Mouse (Mus musculus) brain, embryonic 14.5 days (tissue): ENCODE results near the gene Proz. TPM values are rescaled to one million over a fixed set of nuclear protein-coding genes. Genes with fewer than 3 reads are reported as not detected.

ENCODE experiments used
- DNase-seq: peaks from one replicate; pipeline ENCODE4 v3.0.0-alpha.2; 2011; ENCODE audit warnings: low read depth
- CTCF ChIP-seq: fragments of 200-500 bp; IDR thresholded peaks from 2 replicates; pipeline ENCODE4 v1.5.1; 2012; ENCODE audit warnings: inconsistent platforms, mild to moderate bottlenecking, moderate library complexity, borderline replicate concordance; ENCODE audit not compliant: insufficient read depth, insufficient read length; ENCODE audit errors: extremely low read depth
- POLR2A ChIP-seq: fragments of 200-500 bp; IDR thresholded peaks from 2 replicates; pipeline ENCODE4 v1.6.1; 2012; ENCODE audit warnings: mild to moderate bottlenecking, inconsistent platforms, borderline replicate concordance; ENCODE audit not compliant: poor library complexity, insufficient read depth, insufficient read length, severe bottlenecking; ENCODE audit errors: extremely low read depth
- polyA plus RNA-seq: library from polyadenylated mRNA; depleted of rRNA; stranded (reverse); fragments of >200 nt; gene quantifications from 2 replicates; pipeline ENCODE4 v1.2.3, GENCODE M21; 2012; rRNA removed

The Proz gene
- polyA plus RNA-seq, 1 experiment, result 0.12 TPM

DNA sequence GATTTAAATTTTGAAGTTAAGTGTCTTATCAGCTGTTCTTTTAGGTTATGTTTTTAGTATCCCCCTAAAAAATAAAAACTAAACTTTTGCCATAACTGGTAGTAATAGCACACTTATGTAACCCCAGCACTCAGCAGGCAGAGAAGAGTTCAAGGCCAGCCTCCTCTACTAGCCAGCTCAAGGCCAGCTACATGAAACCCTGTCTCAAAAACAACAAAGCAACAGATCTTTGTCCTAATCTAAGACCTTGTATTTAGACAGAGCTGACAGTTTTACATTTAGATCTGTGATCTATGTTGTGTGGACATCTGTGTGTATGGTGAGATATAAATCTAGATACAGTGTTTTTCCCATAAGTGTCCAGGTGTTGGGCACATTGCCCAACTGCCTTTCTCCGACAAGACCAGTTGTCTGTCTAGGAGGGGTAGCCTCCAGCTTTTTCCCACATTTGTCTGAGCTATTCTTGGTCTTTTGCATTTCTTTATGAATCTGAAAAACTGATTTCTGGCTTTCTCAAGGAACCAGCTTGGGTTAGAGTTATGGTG is 48.8 kb downstream of the Proz start:
- DNase-seq, result no peak
- TF ChIP-seq CTCF (no peak), POLR2A (no peak)

DNA sequence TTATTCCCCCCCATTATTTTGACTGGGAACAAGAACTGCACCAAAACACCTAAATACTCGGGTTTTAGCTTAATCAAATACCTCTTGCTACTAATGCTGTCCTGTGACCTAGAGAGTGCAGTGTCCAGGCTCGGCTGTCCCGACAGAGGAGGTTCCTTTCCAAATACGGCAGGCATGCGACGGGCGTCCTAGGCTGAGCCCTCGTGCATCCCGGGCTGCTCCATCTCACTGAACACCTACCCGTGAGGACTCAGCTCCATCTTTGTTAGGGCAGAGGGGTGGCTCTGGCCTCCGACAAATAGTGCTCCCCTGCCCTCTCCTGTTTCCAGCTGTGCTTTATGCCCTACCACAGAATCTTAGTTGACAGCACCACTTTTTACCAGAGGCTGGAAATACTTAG is 51.2 kb downstream of the Proz start:
- no peak for DNase-seq
- TF ChIP-seq POLR2A (no peak), CTCF (no peak)

DNA sequence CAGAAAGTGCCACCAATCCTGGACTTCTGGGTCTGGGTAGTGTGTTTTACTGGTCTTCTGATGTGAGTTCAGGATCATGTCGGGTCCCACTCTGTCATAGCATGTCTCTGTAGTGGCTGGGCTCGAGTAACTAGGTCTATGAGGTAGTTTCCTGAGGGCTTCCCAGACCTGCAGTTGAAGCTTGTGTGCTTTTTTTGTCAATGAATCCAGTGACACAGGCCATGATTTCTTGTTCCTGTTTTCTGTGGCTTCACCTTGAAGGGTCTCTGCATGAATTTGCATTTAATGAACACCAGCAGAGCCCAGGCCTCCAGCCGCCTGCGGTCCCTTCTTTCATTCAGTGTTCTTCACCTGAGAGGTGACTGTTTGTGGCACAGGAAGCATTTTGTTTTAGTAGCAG is 52.5 kb downstream of the Proz start:
- no peak for DNase-seq
- no peak for TF ChIP-seq CTCF
- TF ChIP-seq POLR2A, result no peak

DNA sequence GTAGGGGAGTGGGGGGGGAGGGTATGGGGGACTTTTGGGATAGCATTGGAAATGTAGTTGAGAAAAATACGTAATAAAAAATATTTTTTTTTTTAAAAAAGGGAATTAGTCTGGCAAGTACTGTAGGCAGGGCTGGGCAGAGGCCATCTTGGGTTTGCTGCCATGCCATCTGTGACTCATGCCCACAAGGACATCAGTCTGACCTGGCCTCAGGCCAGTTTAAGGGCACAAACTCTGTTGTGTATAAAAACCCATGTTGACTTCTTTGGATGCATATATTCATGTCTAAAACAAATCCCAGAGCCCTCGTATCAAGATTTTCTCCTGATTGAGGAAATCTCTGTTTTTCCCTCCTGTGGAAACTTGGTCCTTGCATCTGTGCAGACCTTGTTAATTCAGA is 56.4 kb downstream of the Proz start:
- TF ChIP-seq CTCF (no peak), POLR2A (no peak)
- DNase-seq, result no peak

DNA sequence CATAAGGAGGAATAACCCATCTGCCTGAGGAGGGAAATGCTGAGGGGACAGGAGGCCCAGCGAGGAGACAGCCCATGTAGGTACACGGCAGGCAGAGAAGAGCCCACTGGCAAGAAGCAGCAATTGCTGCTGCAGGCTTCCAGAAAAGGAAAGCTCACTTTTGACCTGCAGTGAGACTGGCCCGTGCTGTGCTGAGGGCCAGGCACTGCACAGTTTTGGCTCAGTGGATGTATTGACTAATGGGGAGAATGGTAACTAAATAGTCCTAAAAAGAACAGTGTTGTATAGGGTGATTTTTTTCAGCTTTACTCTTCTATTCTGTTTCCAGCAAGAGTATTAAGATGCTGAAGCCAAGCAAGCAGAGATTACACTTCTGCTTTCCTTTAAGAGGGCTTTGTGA is 57.8 kb downstream of the Proz start:
- DNase-seq, result no peak
- TF ChIP-seq CTCF (no peak), POLR2A (no peak)

DNA sequence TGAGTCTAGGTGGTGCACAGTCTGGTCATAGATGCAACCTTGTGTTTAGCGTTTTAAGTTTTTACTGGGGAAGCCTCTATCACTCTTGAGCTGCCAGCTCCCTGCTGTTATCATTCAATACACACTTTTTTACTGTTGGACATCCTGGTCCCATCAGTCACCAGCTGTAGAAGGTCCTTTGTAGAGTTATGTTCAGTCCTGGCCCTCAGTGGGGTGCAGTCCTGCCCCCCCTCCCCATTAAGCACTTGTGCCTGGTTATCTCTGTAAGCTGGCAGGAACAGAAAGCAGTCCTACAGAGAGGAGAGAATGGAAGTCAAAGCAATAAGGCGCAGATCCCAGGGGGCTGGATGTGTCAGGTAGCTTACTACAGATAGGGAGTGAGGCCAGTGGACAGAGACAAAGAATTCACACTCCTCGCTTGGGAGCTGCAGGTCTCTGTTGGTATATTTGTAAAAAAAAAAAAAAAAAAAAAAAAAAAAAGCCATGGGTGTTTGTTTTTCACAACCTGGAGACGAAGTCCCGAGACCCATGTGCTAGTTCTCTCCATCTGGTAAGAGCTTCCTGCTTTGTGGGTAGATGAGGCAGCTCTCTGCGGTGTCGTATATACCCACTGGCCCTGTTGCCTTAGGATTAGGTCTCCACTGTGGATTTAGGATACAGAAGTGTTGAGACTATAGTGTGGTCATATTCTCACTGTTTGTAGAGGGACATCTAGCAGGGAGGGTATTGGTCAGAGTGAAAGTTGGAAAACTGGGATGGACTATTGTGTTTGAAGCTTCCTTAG is 60.4 kb downstream of the Proz start:
- TF ChIP-seq POLR2A (no peak), CTCF (no peak)
- no peak for DNase-seq

DNA sequence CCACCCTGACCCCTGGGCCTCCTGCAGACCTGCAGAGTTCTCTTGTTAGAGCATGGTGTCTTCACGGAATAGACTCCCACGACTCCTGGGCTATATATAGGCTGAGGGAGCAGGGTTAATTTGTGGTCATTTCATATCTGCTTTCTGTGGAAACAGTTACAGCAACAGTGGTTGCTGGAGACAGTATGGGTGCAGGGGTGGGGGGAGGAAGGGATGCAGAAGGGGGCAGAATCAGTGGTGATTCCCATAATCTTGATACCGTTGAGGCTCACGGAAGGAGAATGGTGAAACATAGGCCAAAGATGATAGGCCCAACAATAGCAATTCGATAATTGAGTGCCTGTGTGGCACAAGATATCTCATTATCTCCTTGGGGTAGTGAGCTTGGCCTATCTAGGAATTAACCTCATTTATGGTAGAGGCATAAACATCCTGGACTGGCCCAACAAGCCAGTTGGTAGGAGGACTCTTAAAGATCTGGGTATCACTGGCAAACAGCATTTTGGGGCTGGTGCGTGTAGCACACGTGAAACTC is 62.2 kb downstream of the Proz start:
- DNase-seq, result no peak
- TF ChIP-seq POLR2A, result no peak
- no peak for TF ChIP-seq CTCF

DNA sequence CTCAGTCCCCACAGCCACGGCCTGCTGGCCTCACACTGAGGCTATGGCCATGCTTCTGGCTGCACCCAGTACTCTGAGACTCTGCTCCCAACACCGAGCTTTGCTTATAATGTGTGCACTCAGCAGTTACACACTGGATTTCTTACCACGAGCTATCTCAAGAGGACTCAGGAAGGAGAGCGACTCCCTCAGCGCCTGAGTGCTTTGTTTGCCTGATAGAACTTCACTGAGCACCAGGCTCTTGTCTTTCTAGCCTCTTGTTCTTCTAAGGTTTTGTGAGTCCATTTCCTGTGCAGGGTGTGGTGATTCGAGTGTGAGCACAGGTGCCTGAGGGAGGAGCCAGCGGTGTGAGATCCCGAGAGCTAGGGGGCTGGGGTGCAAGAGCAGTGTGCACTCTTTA is 64.2 kb downstream of the Proz start:
- no peak for TF ChIP-seq POLR2A
- DNase-seq, result no peak

Other genes with a start within 250 kb of the Proz start
- gene Mcf2l, start 187.1 kb upstream of the Proz start, polyA plus RNA-seq, result 114 and 189 TPM in 2 replicates
- gene F7, start 34.9 kb upstream of the Proz start, polyA plus RNA-seq, result 0.33 and 0.40 TPM in 2 replicates
- gene F10, start 23.6 kb upstream of the Proz start, polyA plus RNA-seq, result 0.16 and 0.37 TPM in 2 replicates
- gene Pcid2, start 44.5 kb downstream of the Proz start, polyA plus RNA-seq, result 38.5 and 40.5 TPM in 2 replicates
- 60.6 and 67.6 TPM in 2 replicates for gene Cul4a, start 44.7 kb downstream of the Proz start, polyA plus RNA-seq
- gene Lamp1, start 98.2 kb downstream of the Proz start, polyA plus RNA-seq, result 247 and 265 TPM in 2 replicates
- 14.4 and 16.6 TPM in 2 replicates for gene Grtp1, start 139.7 kb downstream of the Proz start, polyA plus RNA-seq
- gene Adprhl1, start 193.2 kb downstream of the Proz start, polyA plus RNA-seq, result 0.14 and 0.29 TPM in 2 replicates
- gene Dcun1d2, start 227.2 kb downstream of the Proz start, polyA plus RNA-seq, result 42.6 and 44.2 TPM in 2 replicates
- gene Tmco3, start 227.3 kb downstream of the Proz start, polyA plus RNA-seq, result 35.5 and 38.3 TPM in 2 replicates